Mouse (Mus musculus) hematopoietic stem cell, adult 5-6 weeks (primary cell): Measurements from ENCODE around the gene Olfr1338. TPM values are rescaled to one million over a fixed set of nuclear protein-coding genes. Genes with fewer than 3 reads are reported as not detected.
"Not testable (repeated sequence)": the region's sequence is repeated elsewhere in the genome, so short reads cannot be mapped to it uniquely, and the experiment has no call there.

Source experiments
- ATAC-seq, 2 experiments: fragments of 125-278 bp in 1 of 2; replicated peaks in 1 of 2; 2 replicates each; pipeline ENCODE4 v1.8.0; 2016 to 2017; ENCODE audit warnings: inconsistent platforms in 2 of 2, mild to moderate bottlenecking in 2 of 2, moderate number of reproducible peaks in 2 of 2, low read depth in 1 of 2, moderate TSS enrichment in 1 of 2; ENCODE audit not compliant: low FRiP score in 2 of 2, poor library complexity in 2 of 2, severe bottlenecking in 2 of 2, insufficient read depth in 1 of 2, low TSS enrichment in 1 of 2
- total RNA-seq: library from RNA; stranded (forward); fragments of 172-1452, 232-1000 nt; gene quantifications from 2 replicates; pipeline ENCODE4 v1.2.3, GENCODE M21; 2017

Gene Olfr1338
- total RNA-seq = not detected in 2 replicates

DNA sequence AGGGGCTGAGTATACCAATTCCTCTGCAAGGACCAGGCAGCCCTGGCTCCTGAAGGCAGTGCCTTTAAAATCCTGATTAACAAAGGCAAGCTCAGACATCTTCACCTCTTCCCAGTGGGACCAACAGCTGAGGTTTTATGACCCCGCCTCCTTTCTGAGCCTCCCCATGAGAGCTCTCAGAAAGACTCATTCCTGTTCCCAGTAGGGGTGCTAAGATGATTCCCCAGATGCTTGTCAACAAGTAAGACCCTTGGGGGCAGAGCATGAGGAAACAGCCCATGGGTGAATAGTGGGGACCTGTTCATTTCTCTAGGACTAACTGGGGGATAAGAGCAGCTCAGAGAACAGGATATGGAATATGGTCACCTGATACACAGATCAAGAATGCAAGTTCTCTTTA is at the start of gene Olfr1338:
TSS of gene Olfr1338 (minus strand) at position 101 of the 400 bp plus-strand sequence.
- ATAC-seq = no peak

DNA sequence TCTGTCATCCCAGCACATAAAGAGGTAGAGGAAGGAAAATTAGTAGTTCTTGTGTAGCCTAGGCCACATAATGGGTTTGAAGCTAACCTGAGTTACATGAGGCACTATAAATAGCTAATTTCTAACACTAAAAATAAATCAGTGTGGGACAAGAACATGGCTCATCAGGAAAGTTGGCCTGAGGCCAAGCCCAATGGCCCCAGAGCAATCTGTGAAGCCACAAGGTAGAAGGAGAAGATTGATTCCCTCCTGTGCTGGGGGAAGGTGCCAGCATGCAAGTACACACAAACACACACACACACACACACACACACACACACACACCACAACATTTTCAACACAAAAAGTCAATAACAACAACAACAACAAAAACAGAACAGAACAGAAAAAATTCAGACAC is 34.3 kb upstream of the Olfr1338 start:
- ATAC-seq = not testable (repeated sequence)

GRCm38 (mm10) chr4:118782486-118782885 is 23.9 kb upstream of the Olfr1338 start, which contains the start of gene Olfr1337:
Olfr1337 (minus strand) TSS chr4:118782586.
- ATAC-seq = no peak

GRCm38 (mm10) chr4:118741881-118742280 is 16.7 kb downstream of the Olfr1338 start:
- no peak for ATAC-seq

DNA sequence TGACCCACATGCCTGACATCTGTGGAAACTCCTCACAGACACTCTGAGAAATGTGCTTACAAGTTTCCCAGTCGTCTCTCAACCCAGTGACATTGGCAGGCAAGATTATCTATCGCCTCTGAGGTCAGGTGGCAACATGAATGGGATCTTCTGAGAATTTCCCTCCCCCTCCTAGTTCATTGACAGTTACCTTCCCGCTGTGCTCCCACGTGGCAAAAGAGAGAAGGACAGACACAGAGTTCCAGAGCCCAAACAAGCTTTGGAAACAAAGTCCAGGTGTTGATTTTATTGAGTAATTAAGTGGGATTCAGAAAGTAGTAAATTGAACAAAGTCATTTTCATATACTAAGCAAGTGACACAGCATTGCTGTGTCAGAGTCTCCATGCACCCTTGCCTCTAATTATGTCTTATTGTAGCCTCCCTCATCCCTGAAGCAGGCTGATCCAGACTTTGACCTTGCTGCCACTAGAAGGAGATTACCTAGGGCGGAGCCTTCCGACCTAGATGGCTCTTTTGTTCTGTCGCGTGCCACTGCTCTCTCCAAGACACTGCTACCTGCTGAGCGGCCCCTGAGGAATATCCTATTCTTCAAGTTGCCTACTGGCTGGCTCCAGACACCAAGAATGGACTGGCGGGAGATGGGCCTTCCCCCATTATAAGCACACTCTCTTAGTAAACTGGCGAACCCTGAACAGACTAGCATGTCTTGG is 17.4 kb downstream of the Olfr1338 start:
- no peak for ATAC-seq

DNA sequence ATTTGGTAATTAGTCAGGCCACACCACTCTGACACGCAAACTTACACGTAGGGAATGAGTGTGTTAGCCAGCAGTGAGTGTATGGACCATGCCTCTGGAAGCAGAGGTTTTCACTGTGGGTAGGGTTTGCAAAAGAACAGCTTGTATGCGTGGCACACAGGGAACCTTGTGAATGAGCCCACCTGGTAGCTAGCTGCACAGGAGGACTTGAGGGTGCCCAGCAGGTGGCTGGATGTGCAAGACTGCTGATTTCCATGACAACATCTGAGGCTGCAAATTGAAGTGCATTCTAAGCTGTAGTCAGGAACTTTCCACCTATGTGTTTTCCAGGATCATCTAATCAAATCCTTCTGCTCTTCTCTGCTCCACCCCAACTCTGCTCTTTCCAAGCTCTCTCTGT is 19.0 kb downstream of the Olfr1338 start:
- ATAC-seq = no peak

GRCm38 (mm10) chr4:118731875-118732274 is 26.7 kb downstream of the Olfr1338 start, which contains the start of gene Olfr1339:
Olfr1339 (plus strand) TSS chr4:118732175.
- no peak for ATAC-seq

- ATAC-seq = no peak
Measured at GRCm38 (mm10) chr4:118721742-118722483, 36.6 kb downstream of the Olfr1338 start.

DNA sequence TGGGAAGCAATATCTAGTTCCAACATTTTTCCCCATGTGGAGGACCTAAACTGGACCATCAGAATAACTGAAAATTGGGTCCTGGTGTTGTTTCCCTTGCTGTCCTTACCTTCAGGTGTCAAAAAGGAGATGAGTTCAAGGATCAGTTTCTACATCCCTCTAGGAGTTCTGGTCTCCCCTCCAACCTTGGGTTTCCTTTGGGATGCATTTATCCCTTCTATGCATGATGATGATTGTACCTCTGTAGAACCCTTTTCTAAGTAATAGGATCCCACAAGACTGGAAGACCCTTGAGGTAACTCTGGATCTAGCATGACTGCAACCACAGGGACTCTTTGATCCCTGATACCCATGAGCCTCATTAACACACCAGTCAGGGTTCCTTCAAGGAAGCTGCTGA is 38.7 kb downstream of the Olfr1338 start, which contains the start of gene Olfr1340:
TSS of gene Olfr1340 (plus strand) at position 301 of the 400 bp plus-strand sequence.
- ATAC-seq = no peak

- ATAC-seq = no peak
Measured at GRCm38 (mm10) chr4:118711656-118712055, 46.9 kb downstream of the Olfr1338 start.

DNA sequence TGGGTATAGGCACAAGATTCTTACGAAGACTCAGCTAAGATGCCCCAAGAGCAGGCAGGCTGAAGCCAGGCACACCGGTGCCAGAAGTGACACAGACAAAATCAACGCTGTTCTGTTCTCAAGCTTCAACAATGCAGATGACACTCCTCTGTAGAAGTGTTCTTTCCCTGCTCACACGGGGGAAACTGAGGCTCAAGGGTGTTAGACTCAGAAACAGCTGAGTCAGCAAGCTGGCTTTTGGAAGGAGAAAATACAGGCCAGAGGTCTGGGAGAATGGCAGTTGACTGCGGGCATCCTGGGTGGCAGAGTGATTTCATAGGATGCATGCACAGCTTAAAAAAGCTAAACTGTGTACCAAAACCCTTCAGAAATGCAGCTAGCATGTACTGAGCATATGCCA is 50.5 kb downstream of the Olfr1338 start:
- ATAC-seq = no peak

GRCm38 (mm10) chr4:118703223-118703622 is 55.3 kb downstream of the Olfr1338 start, which contains the start of gene Olfr1341:
Olfr1341 (plus strand) TSS chr4:118703523.
- no peak for ATAC-seq

Other genes starting within 250 kb of the Olfr1338 start
- not detected in 2 replicates for gene 2610528J11Rik, start 231.7 kb downstream of the Olfr1338 start, total RNA-seq
- not detected in 2 replicates for gene Tmem125, start 214.7 kb downstream of the Olfr1338 start, total RNA-seq
- 0.19 and 2.0 TPM in 2 replicates for gene Cfap57, start 138.0 kb downstream of the Olfr1338 start, total RNA-seq
- gene Ebna1bp2, start 137.9 kb downstream of the Olfr1338 start, total RNA-seq = 106 and 124 TPM in 2 replicates
- not detected in 2 replicates for gene Olfr62, start 99.8 kb downstream of the Olfr1338 start, total RNA-seq
- gene Olfr1342, start 66.0 kb downstream of the Olfr1338 start, total RNA-seq = not detected in 2 replicates
- not detected in 2 replicates for gene Olfr1341, start 55.2 kb downstream of the Olfr1338 start, total RNA-seq
- not detected in 2 replicates for gene Olfr1340, start 38.6 kb downstream of the Olfr1338 start, total RNA-seq
- gene Olfr1339, start 26.6 kb downstream of the Olfr1338 start, total RNA-seq = not detected in 2 replicates
- gene Olfr1337, start 23.8 kb upstream of the Olfr1338 start, total RNA-seq = not detected in 2 replicates
- gene Olfr1335, start 51.2 kb upstream of the Olfr1338 start, total RNA-seq = not detected in 2 replicates
- not detected in 2 replicates for gene Olfr1333, start 77.5 kb upstream of the Olfr1338 start, total RNA-seq
- not detected in 2 replicates for gene Olfr1331, start 105.9 kb upstream of the Olfr1338 start, total RNA-seq
- gene Olfr1330, start 129.9 kb upstream of the Olfr1338 start, total RNA-seq = not detected in 2 replicates
- gene Olfr1329, start 158.7 kb upstream of the Olfr1338 start, total RNA-seq = not detected in 2 replicates
- not detected in 2 replicates for gene Olfr1328, start 179.9 kb upstream of the Olfr1338 start, total RNA-seq
- not detected in 2 replicates for gene Lao1, start 202.8 kb upstream of the Olfr1338 start, total RNA-seq